Mouse (Mus musculus) E14TG2a.4 (cell line): Measurements from ENCODE around the gene Swt1.

ENCODE experiments used
- CTCF ChIP-seq: conservative IDR thresholded peaks from 2 replicates; pipeline ENCODE4 v1.5.1; 2014; ENCODE audit warnings: low read length
- NANOG ChIP-seq: IDR thresholded peaks from 2 replicates; pipeline ENCODE4 v1.6.1; 2014; ENCODE audit warnings: borderline replicate concordance, low read length, mixed read lengths
- POU5F1 ChIP-seq: IDR thresholded peaks from 2 replicates; pipeline ENCODE4 v1.6.1; 2014; ENCODE audit warnings: low read length, borderline replicate concordance

GRCm38 (mm10) chr1:151344283-151345108 lies 83.8 kb downstream of the Swt1 start, which contains the start of gene Ivns1abp:
- TF ChIP-seq CTCF, result no peak
- no peak for TF ChIP-seq NANOG
- TF ChIP-seq POU5F1, result no peak
